Mouse (Mus musculus) heart, embryonic 16.5 days (tissue): ENCODE results near the gene Lmtk3. TPM values are rescaled to one million over a fixed set of nuclear protein-coding genes. Genes with fewer than 3 reads are reported as not detected.

Experiments used
- ATAC-seq: fragments of 200-750 bp; cut with Nextera tagmentation; replicated peaks from 2 replicates; pipeline ENCODE4 v1.8.0; 2017; ENCODE audit warnings: moderate number of reproducible peaks; ENCODE audit not compliant: insufficient read depth, low FRiP score; ENCODE audit errors: extremely low read depth
- H3K27ac ChIP-seq: fragments of 300-500 bp; sonication (generic); 2 replicates; pipeline ENCODE4 v1.5.1; 2014; ENCODE audit warnings: mild to moderate bottlenecking, low read length, control low read depth, moderate library complexity
- H3K27me3 ChIP-seq: fragments of 300-500 bp; sonication (generic); 2 replicates; pipeline ENCODE4 v1.6.1; 2014; ENCODE audit warnings: low read length, mixed read lengths; ENCODE audit not compliant: control insufficient read depth, insufficient read depth
- H3K36me3 ChIP-seq: fragments of 300-500 bp; sonication (generic); 2 replicates; pipeline ENCODE4 v1.6.1; 2014; ENCODE audit not compliant: control insufficient read depth, insufficient read depth
- H3K4me1 ChIP-seq: fragments of 300-500 bp; sonication (generic); 2 replicates; pipeline ENCODE4 v1.6.1; 2014; ENCODE audit warnings: low read length, mixed read lengths; ENCODE audit not compliant: control insufficient read depth, insufficient read depth
- H3K4me2 ChIP-seq: fragments of 300-500 bp; sonication (generic); 2 replicates; pipeline ENCODE4 v1.6.1; 2014; ENCODE audit warnings: low read depth, mild to moderate bottlenecking, control low read depth, low read length
- H3K4me3 ChIP-seq: fragments of 300-500 bp; sonication (generic); 2 replicates; pipeline ENCODE4 v1.5.1; 2014; ENCODE audit warnings: mild to moderate bottlenecking, control low read depth, low read length
- H3K9ac ChIP-seq: fragments of 300-500 bp; sonication (generic); 2 replicates; pipeline ENCODE4 v1.6.1; 2014; ENCODE audit warnings: low read length, control low read depth
- H3K9me3 ChIP-seq: fragments of 300-500 bp; sonication (generic); replicated peaks from 2 replicates; pipeline ENCODE4 v1.6.1; 2016; ENCODE audit warnings: low read length; ENCODE audit not compliant: control insufficient read depth
- WGBS: fragments of 180-500 bp; shearing (Covaris S2); extraction: QIAGEN DNeasy Blood & Tissue Kit; methylation state at CpG from one replicate; pipeline ENCODE4 v1.1.7; 2014; 5-methylcytosine and 5-hydroxymethylcytosine counted together
- polyA plus RNA-seq: library from polyadenylated mRNA; unstranded; fragments of >200 nt; fragmentation: Nextera tagmentation; extraction: Ambion mirVana; gene quantifications from 2 replicates; pipeline ENCODE4 v1.2.1, GENCODE M21; 2015

The Lmtk3 gene
- polyA plus RNA-seq, 1 experiment from 2014 or later: 0.53 TPM

DNA sequence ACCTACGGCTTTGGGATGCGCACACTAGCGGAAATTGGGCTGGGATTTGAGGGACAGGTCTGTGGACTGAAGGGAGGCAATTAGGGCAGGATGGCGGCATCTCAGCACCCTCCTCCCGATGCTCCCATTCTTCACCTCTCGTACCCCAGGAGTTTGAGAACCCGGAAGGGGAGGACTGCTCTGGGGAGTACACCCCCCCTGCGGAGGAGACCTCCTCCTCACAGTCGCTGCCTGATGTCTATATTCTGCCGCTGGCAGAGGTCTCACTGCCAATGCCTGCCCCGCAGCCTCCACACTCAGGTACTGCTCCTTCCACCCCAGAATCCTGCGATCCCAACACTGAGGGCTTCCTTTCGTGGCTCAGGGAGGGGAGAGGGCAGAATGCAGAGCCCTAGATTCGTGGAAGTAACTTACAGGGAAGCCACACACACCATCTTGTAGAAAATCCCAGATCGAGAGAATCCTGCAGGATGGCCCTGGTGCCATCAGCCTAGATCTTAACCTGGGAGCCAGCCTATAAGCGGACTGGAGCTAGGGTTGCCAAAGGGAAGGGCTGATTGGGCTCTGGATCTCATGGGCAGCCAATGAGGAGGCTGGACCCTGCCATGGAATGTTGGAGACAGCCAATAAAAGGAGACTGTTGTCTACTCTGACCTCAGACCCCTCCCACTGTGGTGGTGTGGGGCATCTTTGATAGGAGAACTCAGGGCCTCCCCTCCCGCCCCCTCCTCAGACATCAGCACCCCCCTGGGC, 3.3 kb downstream of the Lmtk3 start:
- H3K9me3 ChIP-seq: no peaks in the 10 kb centered on the region
- H3K36me3 ChIP-seq: no peaks in the 10 kb centered on the region
- H3K9ac ChIP-seq: no peak overlapping the region
- peaks cover 12% of the 10 kb centered on the region for H3K4me1 ChIP-seq
- WGBS: 10% methylated on average over 17 of the region's 17 CpGs
- H3K27ac ChIP-seq: no peak overlapping the region
- peak overlapping the region; percentile 59 for H3K4me2 ChIP-seq
- peak overlapping the region; percentile 42 for H3K4me3 ChIP-seq
- peaks cover 41% of the 10 kb centered on the region for H3K27me3 ChIP-seq
- no peak for ATAC-seq

DNA sequence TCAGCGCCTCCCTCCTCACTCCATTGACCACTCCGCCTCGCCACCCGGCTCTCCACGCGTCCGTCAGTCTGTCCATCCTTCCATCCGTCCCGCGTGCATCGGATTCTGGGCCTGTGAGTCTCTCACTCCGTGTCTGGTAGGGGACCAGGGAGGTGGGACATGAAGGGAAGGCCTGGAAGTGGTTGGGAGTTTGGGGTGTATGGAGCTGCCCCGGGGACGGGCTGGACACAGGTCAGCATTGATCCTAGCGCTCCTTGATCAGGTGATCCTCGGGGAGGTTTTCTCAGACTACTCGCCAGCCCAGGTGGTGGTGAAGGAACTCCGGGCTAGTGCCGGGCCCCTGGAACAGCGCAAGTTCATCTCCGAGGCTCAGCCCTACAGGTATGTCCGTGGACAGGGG, 4.1 kb downstream of the Lmtk3 start:
- H3K9me3 ChIP-seq: no peaks in the 10 kb centered on the region
- H3K4me3 ChIP-seq: no peak overlapping the region
- H3K4me1 ChIP-seq: peaks cover 12% of the 10 kb centered on the region
- 73% methylated on average over 22 of the region's 22 CpGs for WGBS
- ATAC-seq: no peak
- no peaks in the 10 kb centered on the region for H3K36me3 ChIP-seq
- peaks cover 39% of the 10 kb centered on the region for H3K27me3 ChIP-seq
- H3K27ac ChIP-seq: no peak overlapping the region
- no peak overlapping the region for H3K4me2 ChIP-seq
- no peak overlapping the region for H3K9ac ChIP-seq

- Histone ChIP-seq H3K4me1 (peaks cover 6% of the 10 kb centered on the region; the same call in 1 of the 2 replicates), H3K9me3 (no peaks in the 10 kb centered on the region), H3K4me2 (no peak overlapping the region), H3K27me3 (peaks cover 44% of the 10 kb centered on the region), H3K36me3 (no peaks in the 10 kb centered on the region), H3K4me3 (no peak overlapping the region), H3K9ac (no peak overlapping the region), H3K27ac (no peak overlapping the region)
- ATAC-seq: no peak
- WGBS: 44% methylated on average over 6 of the region's 6 CpGs
Measured at GRCm38 (mm10) chr7:45790721-45791120, 7.2 kb downstream of the Lmtk3 start.

DNA sequence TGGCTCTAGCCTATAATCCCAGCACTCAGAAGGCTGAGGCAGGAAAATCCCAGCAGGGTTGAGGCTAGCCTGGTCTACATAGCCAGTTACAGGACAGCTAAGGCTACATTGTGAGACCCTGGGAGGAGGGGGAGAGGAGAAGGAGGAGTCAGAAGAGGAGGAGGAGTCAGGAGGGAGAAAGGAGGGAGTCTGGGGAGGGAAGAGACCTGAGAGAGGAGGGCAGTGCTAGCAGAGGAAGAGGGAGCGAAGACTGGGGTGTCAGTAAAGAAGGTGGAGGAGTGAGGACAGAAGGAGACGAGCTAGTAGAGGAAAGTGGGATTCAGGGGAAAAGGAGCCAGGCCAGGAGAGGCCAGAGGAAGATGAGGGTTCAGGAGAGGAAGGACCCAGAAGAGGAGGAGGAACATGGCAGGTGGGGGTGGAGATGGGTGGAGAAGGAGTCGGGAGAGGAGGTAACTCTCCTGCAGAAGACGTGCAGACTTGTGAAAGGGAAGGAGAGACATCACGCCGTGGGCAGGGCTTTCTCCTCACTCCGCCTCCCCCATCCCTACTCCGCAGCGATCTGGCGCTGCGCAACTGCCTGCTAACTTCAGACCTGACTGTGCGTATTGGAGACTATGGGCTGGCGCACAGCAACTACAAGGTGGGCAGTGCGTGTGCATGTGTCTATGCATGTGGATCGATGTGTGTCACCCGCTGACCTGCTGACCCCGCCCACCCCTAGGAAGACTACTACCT, 8.4 kb downstream of the Lmtk3 start:
- Histone ChIP-seq H3K36me3 (no peaks in the 10 kb centered on the region), H3K4me1 (peaks cover 4% of the 10 kb centered on the region; the same call in 1 of the 2 replicates), H3K27me3 (peaks cover 39% of the 10 kb centered on the region), H3K27ac (no peak overlapping the region), H3K4me3 (no peak overlapping the region), H3K9me3 (no peaks in the 10 kb centered on the region), H3K4me2 (no peak overlapping the region), H3K9ac (no peak overlapping the region)
- 66% methylated on average over 17 of the region's 17 CpGs for WGBS
- no peak for ATAC-seq

DNA sequence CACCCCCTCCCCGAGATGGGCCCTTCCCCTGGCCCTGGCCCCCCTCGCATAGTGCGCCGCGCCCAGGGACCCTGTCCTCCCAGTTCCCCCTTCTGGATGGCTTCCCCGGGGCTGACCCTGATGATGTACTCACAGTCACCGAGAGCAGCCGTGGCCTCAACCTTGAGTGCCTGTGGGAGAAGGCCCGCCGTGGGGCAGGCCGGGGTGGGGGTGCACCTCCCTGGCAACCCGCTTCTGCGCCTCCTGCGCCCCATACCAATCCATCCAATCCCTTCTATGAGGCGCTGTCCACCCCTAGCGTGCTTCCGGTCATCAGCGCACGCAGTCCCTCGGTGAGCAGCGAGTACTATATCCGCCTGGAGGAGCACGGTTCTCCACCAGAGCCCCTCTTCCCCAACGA, 9.7 kb downstream of the Lmtk3 start:
- Histone ChIP-seq H3K4me1 (peaks cover 6% of the 10 kb centered on the region), H3K4me2 (no peak overlapping the region), H3K9me3 (no peaks in the 10 kb centered on the region), H3K27me3 (peaks cover 40% of the 10 kb centered on the region), H3K4me3 (no peak overlapping the region), H3K27ac (no peak overlapping the region), H3K36me3 (no peaks in the 10 kb centered on the region), H3K9ac (no peak overlapping the region)
- 65% methylated on average over 24 of the region's 24 CpGs for WGBS
- ATAC-seq: no peak

DNA sequence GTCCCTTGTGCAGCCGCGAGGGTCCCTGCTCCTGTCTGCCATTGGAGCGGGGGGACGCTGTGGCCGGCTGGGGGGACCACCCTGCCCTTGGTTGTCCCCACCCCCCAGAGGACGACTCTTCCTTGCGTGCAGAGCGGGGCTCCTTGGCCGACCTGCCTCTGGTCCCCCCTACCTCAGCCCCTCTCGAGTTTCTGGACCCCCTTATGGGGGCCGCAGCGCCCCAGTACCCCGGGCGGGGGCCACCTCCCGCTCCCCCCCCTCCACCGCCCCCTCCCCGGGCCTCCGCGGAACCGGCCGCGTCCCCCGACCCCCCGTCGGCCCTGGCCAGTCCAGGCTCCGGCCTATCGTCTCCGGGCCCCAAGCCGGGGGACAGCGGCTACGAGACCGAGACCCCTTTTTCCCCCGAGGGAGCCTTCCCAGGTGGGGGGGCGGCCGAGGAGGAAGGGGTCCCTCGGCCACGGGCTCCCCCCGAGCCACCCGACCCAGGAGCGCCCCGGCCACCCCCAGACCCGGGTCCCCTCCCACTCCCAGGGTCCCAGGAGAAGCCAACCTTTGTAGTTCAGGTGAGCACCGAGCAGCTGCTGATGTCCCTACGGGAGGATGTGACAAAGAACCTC, 10.5 kb downstream of the Lmtk3 start:
- Histone ChIP-seq H3K9me3 (no peaks in the 10 kb centered on the region), H3K4me2 (no peak overlapping the region), H3K9ac (no peak overlapping the region), H3K36me3 (no peaks in the 10 kb centered on the region), H3K4me3 (no peak overlapping the region), H3K27me3 (peaks cover 48% of the 10 kb centered on the region), H3K27ac (no peak overlapping the region), H3K4me1 (peaks cover 6% of the 10 kb centered on the region)
- WGBS: 73% methylated on average over 42 of the region's 44 CpGs
- ATAC-seq: no peak

DNA sequence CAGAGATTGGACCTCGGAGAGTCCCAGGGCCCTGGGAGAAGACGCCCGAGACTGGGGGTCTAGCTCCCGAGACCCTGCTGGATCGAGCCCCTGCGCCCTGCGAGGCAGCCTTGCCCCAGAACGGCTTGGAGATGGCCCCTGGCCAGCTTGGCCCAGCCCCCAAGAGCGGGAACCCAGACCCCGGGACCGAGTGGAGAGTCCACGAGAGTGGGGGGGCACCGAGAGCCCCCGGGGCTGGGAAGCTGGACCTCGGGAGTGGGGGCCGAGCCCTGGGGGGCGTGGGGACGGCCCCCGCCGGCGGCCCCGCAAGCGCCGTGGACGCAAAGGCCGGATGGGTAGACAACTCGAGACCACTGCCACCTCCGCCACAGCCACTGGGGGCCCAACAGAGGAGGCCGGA, 11.4 kb downstream of the Lmtk3 start:
- H3K9ac ChIP-seq: no peak overlapping the region
- H3K36me3 ChIP-seq: no peaks in the 10 kb centered on the region
- no peak for ATAC-seq
- H3K27ac ChIP-seq: no peak overlapping the region
- peaks cover 6% of the 10 kb centered on the region for H3K4me1 ChIP-seq
- H3K4me3 ChIP-seq: no peak overlapping the region
- H3K9me3 ChIP-seq: no peaks in the 10 kb centered on the region
- no peak overlapping the region for H3K4me2 ChIP-seq
- peaks cover 56% of the 10 kb centered on the region for H3K27me3 ChIP-seq
- 86% methylated on average over 29 of the region's 29 CpGs for WGBS

GRCm38 (mm10) chr7:45796950-45797349, 13.4 kb downstream of the Lmtk3 start:
- Histone ChIP-seq H3K9ac (no peak overlapping the region), H3K4me2 (no peak overlapping the region), H3K4me3 (no peak overlapping the region), H3K27me3 (peaks cover 61% of the 10 kb centered on the region), H3K9me3 (no peaks in the 10 kb centered on the region), H3K36me3 (no peaks in the 10 kb centered on the region), H3K27ac (no peak overlapping the region), H3K4me1 (peaks cover 12% of the 10 kb centered on the region)
- 46% methylated on average over 6 of the region's 6 CpGs for WGBS
- ATAC-seq: no peak
